Mouse (Mus musculus) B cell, adult 2 months (primary cell): ENCODE measurements around the gene Zswim1.
A peak's percentile ranks its signal among the peaks of the same experiment; 100 is the strongest.

Source experiments
- DNase-seq, 2 experiments: peaks; one replicate each; pipeline ENCODE4 v3.0.0; 2022

The Zswim1 gene

GRCm38 (mm10) chr2:164822636-164823165, at the start of gene Zswim1:
Gene Zswim1 (plus strand): TSS chr2:164822686.
- DNase-seq, result peak; percentile 99 to 100

DNA sequence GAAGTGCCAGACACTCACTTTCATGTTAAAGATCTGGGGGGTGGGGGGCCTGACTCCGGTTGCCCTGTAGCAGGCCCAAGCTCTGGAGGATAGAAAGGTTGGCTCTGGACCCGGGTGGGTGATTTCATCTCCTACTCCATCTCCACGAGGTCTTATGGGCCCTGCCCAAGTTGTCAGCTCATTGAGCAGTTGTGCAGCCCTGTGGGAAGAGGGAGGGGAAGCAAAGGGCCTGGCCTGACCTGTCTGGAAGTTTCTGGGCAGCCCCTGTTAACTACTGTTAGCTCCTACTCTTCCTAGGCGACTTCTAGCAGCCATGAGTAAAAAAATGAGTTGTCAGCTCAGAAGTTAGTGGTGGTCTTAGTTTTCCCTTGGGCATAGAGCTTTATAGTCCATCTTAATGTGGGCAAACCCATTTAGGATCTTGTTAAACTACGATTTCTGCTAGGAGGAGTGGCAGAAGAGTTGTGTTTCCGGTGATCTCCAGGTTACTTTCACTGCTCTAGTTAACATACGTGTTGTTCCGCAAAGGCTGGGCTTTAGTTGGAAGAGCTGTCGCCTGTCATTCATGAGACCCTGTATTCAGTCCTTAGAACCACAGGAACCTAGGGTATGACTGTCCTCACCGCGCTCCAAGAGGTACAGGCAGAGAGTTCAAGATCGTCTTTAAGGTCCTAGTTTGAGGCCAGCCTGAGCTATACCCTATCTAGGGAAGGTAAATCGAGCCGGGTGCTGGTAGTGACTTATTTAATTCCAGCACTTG, 49.1 kb upstream of the Zswim1 start:
- DNase-seq, result no peak

DNA sequence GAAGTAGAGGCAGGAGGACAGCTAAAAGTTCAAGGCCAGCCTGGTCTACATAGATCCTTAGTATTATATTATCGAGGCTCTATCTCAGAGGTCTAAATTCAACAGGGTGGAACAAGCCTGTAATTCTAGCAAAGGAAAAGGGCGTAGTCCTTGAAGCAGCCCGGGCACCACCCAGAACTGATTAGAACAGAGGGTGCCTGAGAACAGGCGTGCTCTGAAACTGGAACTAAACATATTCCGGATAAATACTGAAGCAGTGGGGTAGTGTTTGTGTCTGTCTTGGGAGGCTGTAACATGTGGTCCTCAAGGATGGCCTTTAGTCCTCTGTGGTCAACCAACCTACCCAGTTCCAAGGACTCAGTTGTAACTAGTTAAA, 48.5 kb upstream of the Zswim1 start:
- no peak for DNase-seq

GRCm38 (mm10) chr2:164776130-164776529, 46.4 kb upstream of the Zswim1 start:
- DNase-seq, result no peak

- no peak for DNase-seq
Measured at GRCm38 (mm10) chr2:164776801-164777200, 45.7 kb upstream of the Zswim1 start.

DNA sequence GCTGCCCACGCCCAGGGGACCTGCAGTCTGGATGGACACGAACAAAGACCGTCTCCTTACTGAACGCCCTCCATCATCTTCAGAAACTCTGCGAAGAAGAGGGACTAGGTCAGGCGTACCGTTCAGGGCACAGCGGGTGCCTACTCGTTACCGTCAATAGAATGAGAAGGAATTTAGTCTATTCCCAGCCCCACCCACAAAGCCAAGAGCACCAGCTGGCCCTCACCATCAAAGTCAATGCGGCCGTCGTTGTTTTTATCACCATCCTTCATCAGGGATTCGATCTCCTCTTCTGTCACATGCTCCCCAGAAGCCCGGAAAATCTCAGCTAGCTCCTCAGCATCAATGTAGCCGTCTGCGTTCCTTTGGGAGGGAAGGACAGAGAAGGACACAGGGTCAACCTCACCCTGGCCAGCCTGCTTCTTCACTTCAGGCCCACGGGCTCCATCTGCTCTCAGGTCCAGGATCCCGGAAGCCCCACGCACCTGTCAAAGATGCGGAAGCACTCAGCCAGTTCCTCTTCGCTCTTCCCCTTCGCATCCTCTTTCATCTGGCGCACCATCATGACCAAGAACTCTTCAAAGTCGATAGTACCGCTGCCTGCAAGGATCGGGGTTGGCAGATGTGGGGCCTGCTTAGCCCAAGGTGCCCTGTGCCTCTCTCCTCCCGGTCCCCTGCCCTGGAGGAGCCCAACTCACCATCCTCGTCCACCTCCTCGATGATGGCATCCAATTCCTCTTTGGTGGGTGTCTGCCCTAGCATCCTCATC, 45.1 kb upstream of the Zswim1 start:
- no peak for DNase-seq

DNA sequence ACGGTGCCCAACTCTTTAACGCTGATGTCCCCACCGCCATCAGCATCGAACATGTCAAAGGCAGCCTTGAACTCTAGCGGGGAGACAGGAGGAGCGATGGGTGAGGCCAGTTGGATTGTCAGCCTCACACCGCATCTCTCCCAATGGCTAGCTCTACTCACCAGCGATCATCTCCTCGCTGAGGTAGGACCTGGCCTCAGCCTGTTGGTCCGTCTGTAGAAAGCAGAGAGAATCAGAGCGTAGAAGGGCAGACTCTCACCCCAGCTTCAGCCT, 44.5 kb upstream of the Zswim1 start:
- no peak for DNase-seq

GRCm38 (mm10) chr2:164778809-164779208, 43.7 kb upstream of the Zswim1 start:
- no peak for DNase-seq

- no peak for DNase-seq
Measured at GRCm38 (mm10) chr2:164779481-164780086, 42.9 kb upstream of the Zswim1 start, which contains the start of gene Tnnc2. Gene Tnnc2 (minus strand): TSS chr2:164779967.

DNA sequence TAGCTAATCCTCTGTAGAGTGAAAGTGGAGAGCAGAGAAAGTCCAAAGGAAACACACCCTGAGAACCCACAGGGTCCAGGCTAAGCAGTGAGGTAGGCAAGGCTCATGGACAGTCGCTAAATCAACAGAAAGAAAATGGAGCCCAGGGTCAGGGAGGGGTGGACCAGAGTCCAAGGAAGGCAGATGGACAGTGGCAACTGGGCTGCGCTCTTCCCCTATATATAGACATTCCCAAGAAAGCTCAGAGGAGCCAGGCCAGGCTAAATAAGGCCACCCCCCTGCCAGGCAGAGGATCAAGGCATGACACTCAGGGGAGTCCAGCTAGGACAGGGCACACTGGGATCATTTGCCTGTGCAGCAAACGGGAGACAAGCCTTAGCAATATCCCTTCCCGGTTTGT, 40.6 kb upstream of the Zswim1 start:
- DNase-seq, result no peak

- DNase-seq, result peak in 1 of 2 experiments; percentile 31
Measured at GRCm38 (mm10) chr2:164783926-164784581, 38.4 kb upstream of the Zswim1 start.

DNA sequence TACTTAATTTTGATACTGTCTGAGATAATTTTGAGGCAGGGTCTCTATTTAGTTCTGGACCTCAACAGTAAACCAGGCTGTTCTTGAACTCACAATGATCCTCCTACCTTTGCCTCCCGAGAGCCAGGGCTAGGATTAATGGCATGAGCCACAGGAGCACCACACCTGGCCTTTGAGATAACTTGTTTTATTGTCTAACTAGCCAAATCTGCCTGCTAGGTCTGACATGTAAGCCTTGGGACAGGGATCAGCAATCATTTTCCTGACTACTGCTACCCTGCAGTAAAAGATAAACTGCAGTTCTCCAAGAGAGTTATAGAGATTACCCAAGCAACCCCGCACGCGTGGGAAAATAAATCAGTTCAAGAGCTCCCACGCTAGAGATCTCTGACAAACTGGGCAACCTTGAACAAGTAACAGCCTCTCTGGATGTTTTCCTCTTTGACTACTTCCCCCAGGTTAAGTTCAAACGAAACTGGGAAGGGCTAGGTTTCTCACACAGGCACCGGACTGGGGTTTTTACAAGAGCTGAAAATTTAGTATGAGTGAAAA, 37.5 kb upstream of the Zswim1 start:
- no peak for DNase-seq

DNA sequence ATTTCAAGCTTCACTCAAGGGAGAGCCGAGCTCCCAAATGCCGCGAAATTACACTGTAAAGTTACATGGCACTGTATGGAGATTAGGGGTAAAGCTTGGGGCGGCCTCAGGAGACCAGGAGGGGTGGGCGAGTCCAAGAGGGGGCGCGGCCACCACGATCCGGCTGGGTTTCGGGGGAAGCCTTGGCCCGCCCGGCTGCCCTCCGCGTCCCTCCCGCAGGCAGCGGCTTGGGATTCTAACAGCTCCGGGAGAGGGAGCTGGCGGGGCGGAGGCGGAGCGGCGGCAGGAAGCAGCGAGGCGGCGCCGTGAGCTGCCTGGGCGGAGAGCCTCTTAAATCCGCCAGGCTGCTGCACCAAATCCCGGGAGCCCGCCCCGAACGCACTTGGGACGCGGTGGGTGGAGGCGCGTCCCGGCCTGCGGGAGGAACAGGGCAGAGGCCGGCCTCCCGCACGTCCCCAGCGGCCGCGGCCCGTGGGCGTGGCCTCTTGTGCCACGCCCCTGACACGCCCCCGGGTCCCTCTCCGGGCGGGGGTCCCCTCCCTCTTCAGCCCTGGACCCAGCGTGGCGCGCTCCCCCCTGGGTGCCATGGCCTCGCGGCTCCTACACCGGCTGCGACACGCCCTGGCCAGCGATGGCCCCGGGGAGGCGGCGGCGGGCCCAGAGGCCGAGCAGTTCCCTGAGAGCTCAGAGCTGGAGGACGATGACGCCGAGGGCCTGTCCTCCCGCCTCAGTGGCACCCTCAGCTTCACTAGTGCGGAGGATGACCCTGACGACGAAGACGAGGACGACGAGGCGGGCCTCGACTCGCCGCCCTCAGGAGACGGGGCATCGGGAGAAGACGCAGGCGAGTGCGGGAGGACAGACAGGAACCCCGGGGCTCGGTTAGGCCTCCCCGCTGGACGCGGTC, 36.8 kb upstream of the Zswim1 start, which contains the start of gene Snx21:
Gene Snx21, plus strand, starts transcription at position 343 of the 907 bp plus-strand sequence.
- DNase-seq, result peak; percentile 64 to 73

GRCm38 (mm10) chr2:164786388-164786885, 36.0 kb upstream of the Zswim1 start:
- DNase-seq, result peak in 1 of 2 experiments; percentile 19

DNA sequence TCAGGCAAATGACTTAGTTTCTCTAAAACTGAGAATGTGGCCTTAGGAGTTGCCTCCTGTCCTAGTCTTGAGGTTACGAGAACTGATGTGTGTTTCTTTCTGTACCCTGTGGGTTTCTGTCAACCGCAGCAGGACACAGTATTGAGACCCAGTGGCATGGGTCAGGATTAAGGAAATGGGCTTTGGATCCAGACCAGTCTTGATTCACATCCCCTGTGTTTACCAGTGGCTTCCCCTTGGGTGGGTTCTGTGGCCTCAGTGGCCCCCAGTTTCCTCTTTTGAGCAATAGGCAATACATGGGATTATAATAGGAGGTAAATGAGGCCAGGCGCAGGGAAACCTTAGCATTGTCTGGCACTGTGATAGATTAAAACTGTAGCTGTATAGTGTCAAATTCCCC, 35.5 kb upstream of the Zswim1 start:
- no peak for DNase-seq

GRCm38 (mm10) chr2:164787779-164788178, 34.7 kb upstream of the Zswim1 start:
- DNase-seq, result no peak

DNA sequence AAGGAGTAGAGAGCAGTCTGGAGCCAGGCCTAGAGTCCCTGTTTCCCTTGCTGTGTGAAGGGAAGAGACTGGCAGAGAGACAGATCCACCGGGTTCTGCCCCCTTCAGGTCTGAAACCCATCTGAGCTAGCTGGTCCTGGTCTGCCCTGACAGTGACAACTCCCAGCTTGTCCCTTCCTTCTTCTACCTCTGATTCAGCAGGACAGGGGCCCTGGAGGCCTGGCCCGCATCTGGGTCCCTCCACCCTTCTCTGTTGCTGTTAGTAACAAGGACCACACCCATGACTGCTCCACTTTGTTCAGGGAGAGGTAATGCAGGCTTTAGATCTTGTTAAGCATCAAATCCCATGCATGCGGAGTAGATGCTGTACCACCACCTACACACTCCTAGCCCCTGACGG, 34.1 kb upstream of the Zswim1 start:
- DNase-seq, result no peak

GRCm38 (mm10) chr2:164790451-164790850, 32.0 kb upstream of the Zswim1 start:
- DNase-seq, result no peak

DNA sequence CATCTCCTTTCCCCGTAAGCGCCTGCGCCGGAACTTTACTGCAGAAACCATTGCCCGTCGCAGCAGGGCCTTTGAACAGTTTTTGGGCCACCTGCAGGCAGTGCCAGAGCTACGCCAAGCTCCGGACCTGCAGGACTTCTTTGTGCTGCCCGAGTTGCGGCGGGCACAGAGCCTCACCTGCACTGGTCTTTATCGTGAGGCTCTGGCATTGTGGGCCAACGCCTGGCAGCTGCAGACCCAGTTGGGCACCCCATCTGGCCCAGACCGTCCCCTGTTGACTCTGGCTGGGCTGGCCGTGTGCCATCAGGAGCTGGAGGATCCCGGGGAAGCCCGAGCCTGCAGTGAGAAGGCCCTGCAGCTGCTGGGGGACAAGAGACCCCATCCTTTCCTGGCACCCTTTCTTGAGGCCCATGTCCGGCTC, 30.6 kb upstream of the Zswim1 start:
- DNase-seq, result no peak

DNA sequence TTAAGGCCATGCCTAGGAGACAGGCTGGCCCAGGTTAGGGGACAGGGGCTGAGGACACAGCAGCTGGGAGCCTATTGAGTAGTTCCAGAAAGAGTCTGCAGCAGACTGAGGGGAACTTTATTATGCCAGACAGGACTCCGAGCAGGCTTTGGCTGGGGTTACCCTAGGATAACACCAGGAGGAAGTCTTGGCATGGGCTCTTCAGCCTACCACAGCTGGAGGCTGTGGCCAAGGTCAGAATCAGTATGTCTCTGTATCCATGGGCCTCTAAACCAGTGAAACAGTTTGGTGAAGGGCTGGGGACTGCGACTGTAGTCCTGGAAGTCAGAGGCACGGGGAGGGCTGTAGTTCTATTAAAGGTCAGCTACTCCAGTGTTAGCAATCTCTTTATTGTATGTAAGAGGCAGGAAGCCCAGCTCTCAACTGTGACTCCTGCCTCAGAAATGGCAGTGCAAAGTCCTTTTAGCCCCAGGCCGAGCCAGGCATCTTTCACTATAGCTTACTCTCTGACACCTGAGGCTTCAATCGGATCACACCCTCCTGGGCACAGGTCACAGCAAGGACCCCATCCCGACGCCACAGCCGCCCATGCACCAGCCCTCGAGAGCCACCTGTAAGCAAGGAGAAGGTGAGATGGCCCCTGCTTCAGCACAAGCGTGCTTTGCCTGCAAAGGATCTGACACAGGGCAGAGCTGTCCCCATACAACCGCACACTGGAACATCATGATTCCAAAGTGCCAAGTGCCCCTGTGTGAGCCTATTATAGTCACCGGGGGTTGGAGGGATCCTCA, 29.9 kb upstream of the Zswim1 start:
- DNase-seq, result no peak

- DNase-seq, result peak; percentile 78 to 80
Measured at GRCm38 (mm10) chr2:164793236-164793635, 29.2 kb upstream of the Zswim1 start.
